10 mouse cellular contexts compared by ENCODE assay signal in the genomic region with DNA sequence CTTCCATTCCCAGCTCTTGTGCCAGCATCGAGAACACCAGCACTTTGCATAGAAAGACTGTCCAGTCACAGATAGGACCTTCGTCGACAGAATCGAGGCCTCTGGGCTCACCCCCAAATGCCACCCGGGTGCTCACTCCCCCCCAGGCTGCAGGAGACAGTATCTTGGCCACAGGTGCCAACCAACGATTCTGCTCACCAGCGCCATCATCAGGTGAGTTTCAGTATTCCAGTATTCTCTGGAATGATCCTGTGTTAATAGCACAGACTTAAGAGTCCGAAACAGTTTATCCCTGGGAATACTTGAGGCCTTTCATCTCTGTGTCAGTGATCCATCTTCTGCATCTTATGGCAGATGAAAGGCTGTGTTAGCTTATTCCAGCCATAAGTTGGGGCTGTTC. TPM values are rescaled to one million over a fixed set of nuclear protein-coding genes. Genes with fewer than 3 reads are reported as not detected.
DNase-seq lines count a peak whose midpoint lies in the region; ATAC-seq and TF ChIP-seq lines count a peak whose summit lies in the region.
"Had no signal": no experiment of that assay in that cellular context is flagged by ENCODE, and none has a peak within 500 bp of the region (broad histone marks: within the 10 kb centered on the region; RNA-seq: fewer than 3 reads in every experiment).

No protein-coding gene starts in this region.

- H3K9me3 ChIP-seq in G1E (replicated peaks), result no peaks in the 10 kb centered on the region
- H3K9me3 ChIP-seq: liver, embryonic 15.5 days; stomach, embryonic 15.5 days had no signal

- peaks cover 11% of the 10 kb centered on the region; the same call in 1 of the 2 replicates for H3K4me1 ChIP-seq in G1E (ENCODE audit: insufficient read depth, low read depth, low read length)
- H3K4me1 ChIP-seq: stomach, embryonic 15.5 days had no signal

- H3K4me3 ChIP-seq in G1E (ENCODE audit: low read depth, low read length), result no peak overlapping the region
- H3K4me3 ChIP-seq: erythroblast, embryonic 14.5 days; liver, embryonic 15.5 days; stomach, embryonic 15.5 days had no signal

- no peaks in the 10 kb centered on the region for H3K27me3 ChIP-seq in G1E (ENCODE audit: insufficient read depth, low read length)
- H3K27me3 ChIP-seq: liver, embryonic 15.5 days; stomach, embryonic 15.5 days had no signal

- DNase-seq in kidney, postnatal 10 days, result peak; percentile 47
- DNase-seq in kidney, adult 18-20 months, result no peak
- peak; percentile 40 for DNase-seq in CD4-positive helper T cell, adult 2 months (ENCODE audit: low read depth, low spot score)
- no peak for DNase-seq in G1E (ENCODE audit: low spot score)
- no peak for DNase-seq in left cerebral cortex, adult 18-20 months (ENCODE audit: low spot score in 2 of 2)
- DNase-seq in frontal cortex, postnatal 36 days (ENCODE audit: low spot score in 2 of 2), result no peak

- ATAC-seq in G1E (ENCODE audit: extremely low read depth, insufficient number of reproducible peaks, low FRiP score, poor library complexity, severe bottlenecking), result no peak
- peak; percentile 44; the same call in 1 of the 2 replicates for ATAC-seq in granulocyte monocyte progenitor cell, adult 5-6 weeks (replicated peaks; ENCODE audit: poor library complexity, severe bottlenecking)

- peak; percentile 32; the same call in 1 of the 2 replicates for TF ChIP-seq CTCF in G1E (IDR thresholded peaks at IDR 0.05; ENCODE audit: low read depth, low read length)

- peaks cover 97% of the 10 kb centered on the region for H3K36me3 ChIP-seq in G1E (replicated peaks)

RNA-seq across cellular contexts. Expression of a gene that starts 8.5 kb away (rescaled TPM):
- total RNA-seq in G1E (2014; fragmentation: Nextera tagmentation), result 7.2 and 11.0 TPM in 2 replicates
- total RNA-seq in G1E (2017), result 9.2 and 10.0 TPM in 2 replicates
- 6.9 and 7.9 TPM in 2 replicates for polyA plus RNA-seq in G1E (2012)
- 7.6 and 14.0 TPM in 2 replicates for total RNA-seq in granulocyte monocyte progenitor cell, adult 5-6 weeks (2014; fragmentation: Nextera tagmentation)
- total RNA-seq in granulocyte monocyte progenitor cell, adult 5-6 weeks (2017), result 5.7 and 9.7 TPM in 2 replicates
- total RNA-seq in left cerebral cortex, adult 18-20 months (2021), result 1 to 10 TPM; 5.1 to 6.9 TPM

RNA-seq across cellular contexts. Expression of a gene that starts 14.1 kb away (rescaled TPM):
- total RNA-seq in G1E (2014; fragmentation: Nextera tagmentation) (18.0 and 19.4 TPM in 2 replicates), G1E (2017) (20.6 and 21.3 TPM in 2 replicates)
- 13.8 and 15.6 TPM in 2 replicates for polyA plus RNA-seq in G1E (2012)
- total RNA-seq in granulocyte monocyte progenitor cell, adult 5-6 weeks (2014; fragmentation: Nextera tagmentation), result 52.3 and 54.2 TPM in 2 replicates
- 57.7 and 73.4 TPM in 2 replicates for total RNA-seq in granulocyte monocyte progenitor cell, adult 5-6 weeks (2017)
- 10 to 100 TPM; 93.0 to 93.2 TPM for total RNA-seq in left cerebral cortex, adult 18-20 months (2021)

RNA-seq across cellular contexts. Expression of a gene that starts 41.1 kb away (rescaled TPM):
- total RNA-seq in G1E (2014; fragmentation: Nextera tagmentation), result 157 and 172 TPM in 2 replicates
- total RNA-seq in G1E (2017), result 23.0 and 24.7 TPM in 2 replicates
- 212 and 215 TPM in 2 replicates for polyA plus RNA-seq in G1E (2012)
- total RNA-seq in granulocyte monocyte progenitor cell, adult 5-6 weeks (2014; fragmentation: Nextera tagmentation), result 55.7 and 57.7 TPM in 2 replicates
- total RNA-seq in granulocyte monocyte progenitor cell, adult 5-6 weeks (2017), result 16.2 and 28.2 TPM in 2 replicates
- 10 to 100 TPM; 51.6 to 54.0 TPM for total RNA-seq in left cerebral cortex, adult 18-20 months (2021)

RNA-seq across cellular contexts. Expression of a gene that starts 56.6 kb away (rescaled TPM):
- total RNA-seq in G1E (2014; fragmentation: Nextera tagmentation) (60.3 and 65.4 TPM in 2 replicates), G1E (2017) (35.0 and 35.7 TPM in 2 replicates)
- polyA plus RNA-seq in G1E (2012), result 5.0 and 8.7 TPM in 2 replicates
- 17.8 and 18.7 TPM in 2 replicates for total RNA-seq in granulocyte monocyte progenitor cell, adult 5-6 weeks (2014; fragmentation: Nextera tagmentation)
- 27.4 and 32.0 TPM in 2 replicates for total RNA-seq in granulocyte monocyte progenitor cell, adult 5-6 weeks (2017)
- total RNA-seq in left cerebral cortex, adult 18-20 months (2021), result 10 to 100 TPM; 18.4 to 19.0 TPM

Comparison
In these comparisons a context has a peak if more than half of its experiments do, and no peak if none do; other contexts are left out.
1. DNase-seq: peak in kidney, postnatal 10 days (single experiment) and CD4-positive helper T cell, adult 2 months (single experiment); none in kidney, adult 18-20 months (single experiment), G1E (single experiment), left cerebral cortex, adult 18-20 months (0 of 2) and frontal cortex, postnatal 36 days (0 of 2).